Mouse (Mus musculus) spleen, adult 2 months (tissue): Measurements from ENCODE around the gene Klk1b24. TPM values are rescaled to one million over a fixed set of nuclear protein-coding genes. Genes with fewer than 3 reads are reported as not detected.
"Not testable (repeated sequence)": the region's sequence is repeated elsewhere in the genome, so short reads cannot be mapped to it uniquely, and the experiment has no call there.

Experiments used
- DNase-seq, 2 experiments: peaks; one replicate each; pipeline versions ENCODE4 v3.0.0 to v3.0.0-alpha.2; 2012 to 2021; ENCODE audit warnings: low spot score in 2 of 2, low read depth in 1 of 2
- H3K27ac ChIP-seq: fragments of 200-500 bp; 2 replicates; pipeline ENCODE4 v1.5.1; 2012; ENCODE audit warnings: low read length, inconsistent platforms; ENCODE audit not compliant: insufficient read depth
- H3K27me3 ChIP-seq: fragments of 200-500 bp; 2 replicates; pipeline ENCODE4 v1.6.1; 2012; ENCODE audit warnings: mild to moderate bottlenecking, moderate library complexity, low read length, inconsistent platforms; ENCODE audit not compliant: control insufficient read depth, insufficient read depth
- H3K36me3 ChIP-seq: fragments of 200-500 bp; 2 replicates; pipeline ENCODE4 v1.6.1; 2012; ENCODE audit warnings: mild to moderate bottlenecking, low read length, inconsistent platforms; ENCODE audit not compliant: control insufficient read depth, insufficient read depth
- H3K4me1 ChIP-seq: fragments of 200-500 bp; 2 replicates; pipeline ENCODE4 v1.6.1; 2011; ENCODE audit warnings: inconsistent platforms; ENCODE audit not compliant: control insufficient read depth, insufficient read depth, insufficient read length
- H3K4me3 ChIP-seq: fragments of 200-500 bp; 2 replicates; pipeline ENCODE4 v1.5.1; 2011; ENCODE audit warnings: mild to moderate bottlenecking, inconsistent platforms; ENCODE audit not compliant: insufficient read depth, insufficient read length; ENCODE audit errors: extremely low read depth
- CTCF ChIP-seq: fragments of 200-500 bp; IDR thresholded peaks from 2 replicates; pipeline ENCODE4 v1.5.1; 2011; ENCODE audit warnings: mild to moderate bottlenecking, inconsistent platforms; ENCODE audit not compliant: insufficient read depth, insufficient read length, insufficient replicate concordance; ENCODE audit errors: extremely low read depth
- POLR2A ChIP-seq: fragments of 200-500 bp; IDR thresholded peaks from 2 replicates; pipeline ENCODE4 v1.6.1; 2011; ENCODE audit warnings: low read depth, low read length, inconsistent platforms
- WGBS: fragments of 180-500 bp; shearing (Covaris S2); methylation state at CpG from one replicate; pipeline ENCODE4 v1.1.7; 2018; 5-methylcytosine and 5-hydroxymethylcytosine counted together
- polyA plus RNA-seq: library from polyadenylated mRNA; depleted of rRNA; stranded (reverse); fragments of >200 nt; gene quantifications from 2 replicates; pipeline ENCODE4 v1.2.3, GENCODE M21; 2012

The Klk1b24 gene
- polyA plus RNA-seq, 1 experiment, result 0.75 TPM

GRCm38 (mm10) chr7:44215645-44216044 lies 27.6 kb downstream of the Klk1b24 start, which contains the start of gene Klk1b5:
Gene Klk1b5 (plus strand): TSS chr7:44215945.
- TF ChIP-seq CTCF (no peak), POLR2A (no peak)
- Histone ChIP-seq H3K36me3 (no peaks in the 10 kb centered on the region), H3K27me3 (no peaks in the 10 kb centered on the region), H3K4me3 (no peak within 1 kb of the TSS), H3K4me1 (no peaks in the 10 kb centered on the region), H3K27ac (no peak within 1 kb of the TSS)
- 85% methylated on average over 1 of the region's 1 CpGs for WGBS
- DNase-seq, result no peak

- not testable (repeated sequence) for H3K4me1 ChIP-seq, DNase-seq, H3K27me3 ChIP-seq, H3K4me3 ChIP-seq, H3K36me3 ChIP-seq, H3K27ac ChIP-seq
- WGBS, result 65% methylated on average over 8 of the region's 10 CpGs
These were observed 33.6 kb downstream of the Klk1b24 start for GRCm38 (mm10) chr7:44221601-44222000.

GRCm38 (mm10) chr7:44222335-44222734 lies 34.3 kb downstream of the Klk1b24 start:
- H3K27me3 ChIP-seq, H3K4me3 ChIP-seq, DNase-seq, H3K27ac ChIP-seq, H3K4me1 ChIP-seq, H3K36me3 ChIP-seq: not testable (repeated sequence)
- WGBS, result 80% methylated on average over 6 of the region's 6 CpGs

DNA sequence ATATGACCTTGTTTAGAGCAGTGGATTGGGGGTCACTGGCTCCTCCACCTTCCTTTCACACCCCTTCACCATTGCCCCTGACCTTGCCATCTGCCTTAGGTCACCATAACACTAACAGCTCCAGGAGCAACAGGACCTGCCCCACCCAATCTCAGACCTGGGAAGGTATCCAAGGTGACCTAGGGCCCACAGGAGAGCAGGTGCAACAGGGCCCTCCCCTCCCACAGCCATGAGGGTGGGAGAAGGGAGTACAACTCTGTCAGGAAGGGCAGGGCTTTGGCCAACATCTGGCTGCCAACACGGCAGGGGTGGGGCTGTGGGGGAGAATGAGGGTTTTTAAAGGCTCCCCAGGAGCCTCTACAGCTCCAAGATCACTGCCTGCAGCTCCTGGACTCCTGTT lies 37.0 kb downstream of the Klk1b24 start, which contains the start of gene Klk1:
Gene Klk1, plus strand, starts transcription at position 285 of the 400 bp plus-strand sequence.
- TF ChIP-seq CTCF (no peak), POLR2A (no peak)
- Histone ChIP-seq H3K4me3 (no peak within 1 kb of the TSS), H3K4me1 (no peaks in the 10 kb centered on the region), H3K27me3 (no peaks in the 10 kb centered on the region; the same call in 1 of the 2 replicates), H3K27ac (no peak within 1 kb of the TSS), H3K36me3 (no peaks in the 10 kb centered on the region)
- WGBS, result 17% methylated on average over 1 of the region's 1 CpGs
- DNase-seq, result no peak

DNA sequence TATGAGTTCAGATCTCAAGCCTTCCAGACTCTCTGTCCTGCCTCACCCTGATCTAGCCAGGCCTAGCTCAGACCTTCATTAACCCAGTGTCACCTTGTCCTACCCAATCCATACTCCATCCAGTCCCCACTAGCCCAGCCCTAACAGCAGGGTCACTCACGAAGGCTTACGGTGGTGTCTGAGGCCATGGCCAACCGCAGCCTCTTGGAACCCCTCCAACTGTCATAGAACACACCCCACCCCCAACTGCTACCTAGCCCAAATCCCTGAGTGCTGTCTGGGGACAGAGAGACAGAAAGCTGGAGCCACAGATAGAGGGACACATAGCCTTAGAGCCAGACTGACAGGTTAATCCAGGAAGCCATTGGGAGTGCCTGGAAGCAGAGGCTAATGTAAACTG lies 47.9 kb downstream of the Klk1b24 start, which contains the start of gene Gm36864:
Gene Gm36864, plus strand, starts transcription at position 269 of the 400 bp plus-strand sequence.
- DNase-seq, result no peak
- Histone ChIP-seq H3K36me3 (no peaks in the 10 kb centered on the region), H3K27ac (no peak within 1 kb of the TSS), H3K27me3 (no peaks in the 10 kb centered on the region), H3K4me3 (no peak within 1 kb of the TSS), H3K4me1 (no peaks in the 10 kb centered on the region)
- 57% methylated on average over 3 of the region's 3 CpGs for WGBS
- TF ChIP-seq CTCF, result no peak
- TF ChIP-seq POLR2A, result no peak

GRCm38 (mm10) chr7:44239913-44240312 lies 51.9 kb downstream of the Klk1b24 start:
- Histone ChIP-seq H3K4me3 (no peak overlapping the region), H3K4me1 (no peaks in the 10 kb centered on the region), H3K36me3 (no peaks in the 10 kb centered on the region), H3K27ac (no peak overlapping the region), H3K27me3 (no peaks in the 10 kb centered on the region)
- DNase-seq, result no peak
- WGBS, result 49% methylated on average over 2 of the region's 2 CpGs
- no peak for TF ChIP-seq CTCF
- TF ChIP-seq POLR2A, result no peak

GRCm38 (mm10) chr7:44240712-44241111 lies 52.7 kb downstream of the Klk1b24 start:
- Histone ChIP-seq H3K36me3 (no peaks in the 10 kb centered on the region), H3K27ac (no peak overlapping the region), H3K27me3 (no peaks in the 10 kb centered on the region), H3K4me3 (no peak overlapping the region), H3K4me1 (peaks cover 6% of the 10 kb centered on the region; the same call in 1 of the 2 replicates)
- TF ChIP-seq POLR2A, result no peak
- TF ChIP-seq CTCF, result no peak
- WGBS, result 67% methylated on average over 1 of the region's 1 CpGs
- no peak for DNase-seq
